12 mouse cellular contexts compared by ENCODE assay signal in genomic region chr13:59238696-59239095, GRCm38 (mm10).
DNase-seq lines count a peak whose midpoint lies in the region; ATAC-seq and TF ChIP-seq lines count a peak whose summit lies in the region.
"Had no signal": no experiment of that assay in that cellular context is flagged by ENCODE, and none has a peak within 500 bp of the region (broad histone marks: within the 10 kb centered on the region; RNA-seq: fewer than 3 reads in every experiment).

No protein-coding gene starts in this region.

- no peak overlapping the region for H3K4me2 ChIP-seq in heart, embryonic 14.5 days (ENCODE audit: low read length)
- no peak overlapping the region for H3K4me2 ChIP-seq in midbrain, postnatal 0 days (ENCODE audit: low read depth, low read length, poor library complexity, severe bottlenecking)
- H3K4me2 ChIP-seq: hindbrain, embryonic 15.5 days; midbrain, embryonic 12.5 days had no signal

- no peaks in the 10 kb centered on the region for H3K79me2 ChIP-seq in heart, adult 2 months (replicated peaks; ENCODE audit: control insufficient read depth, insufficient read depth, low read length)

- H3K4me1 ChIP-seq in heart, embryonic 14.5 days (ENCODE audit: control insufficient read depth in 2 of 2, insufficient read depth in 2 of 2, low read length in 2 of 2), result no peaks in the 10 kb centered on the region
- no peaks in the 10 kb centered on the region for H3K4me1 ChIP-seq in heart, adult 2 months (ENCODE audit: control insufficient read depth, insufficient read depth, low read length)
- H3K4me1 ChIP-seq in midbrain, embryonic 10.5 days, result peaks cover 10% of the 10 kb centered on the region
- H3K4me1 ChIP-seq in midbrain, postnatal 0 days (ENCODE audit: insufficient read depth, low read length), result no peaks in the 10 kb centered on the region
- H3K4me1 ChIP-seq: hindbrain, embryonic 15.5 days; midbrain, embryonic 12.5 days had no signal

- ATAC-seq in heart, embryonic 14.5 days (ENCODE audit: insufficient number of reproducible peaks, insufficient read depth, low FRiP score, low read depth), result peak; percentile 17; the same call in 1 of the 2 replicates
- ATAC-seq in midbrain, postnatal 0 days (ENCODE audit: low FRiP score), result no peak
- ATAC-seq: CD4-positive, CD25-positive, alpha-beta regulatory T cell, adult 4 months had no signal

- 75% methylated on average over 1 of the region's 1 CpGs for WGBS in heart, embryonic 14.5 days
- WGBS in heart, adult 2 months, result 63% methylated on average over 1 of the region's 1 CpGs
- WGBS in midbrain, embryonic 10.5 days, result 84% methylated on average over 1 of the region's 1 CpGs
- WGBS in midbrain, postnatal 0 days, result 67% methylated on average over 1 of the region's 1 CpGs

- no peaks in the 10 kb centered on the region for H3K36me3 ChIP-seq in heart, embryonic 14.5 days (ENCODE audit: control insufficient read depth, insufficient read depth, low read length)
- H3K36me3 ChIP-seq in heart, adult 2 months (ENCODE audit: control insufficient read depth, insufficient read depth, low read length), result no peaks in the 10 kb centered on the region
- no peaks in the 10 kb centered on the region for H3K36me3 ChIP-seq in midbrain, embryonic 10.5 days
- H3K36me3 ChIP-seq in midbrain, postnatal 0 days (ENCODE audit: insufficient read depth, low read length), result no peaks in the 10 kb centered on the region
- H3K36me3 ChIP-seq: hindbrain, embryonic 15.5 days; midbrain, embryonic 12.5 days had no signal

- intact Hi-C loops in heart, adult 2 months (cut with DNase I), result no loop called here

- H3K27me3 ChIP-seq in heart, embryonic 14.5 days (ENCODE audit: control insufficient read depth, insufficient read depth, low read length), result no peaks in the 10 kb centered on the region
- H3K27me3 ChIP-seq in heart, adult 2 months (ENCODE audit: control insufficient read depth, insufficient read depth, low read length), result no peaks in the 10 kb centered on the region
- no peaks in the 10 kb centered on the region for H3K27me3 ChIP-seq in midbrain, embryonic 10.5 days (ENCODE audit: low read depth, poor library complexity, severe bottlenecking)
- no peaks in the 10 kb centered on the region for H3K27me3 ChIP-seq in midbrain, postnatal 0 days (ENCODE audit: insufficient read depth, low read length)
- H3K27me3 ChIP-seq: hindbrain, embryonic 15.5 days; midbrain, embryonic 12.5 days had no signal

- H3K4me3 ChIP-seq in heart, embryonic 14.5 days (ENCODE audit: control insufficient read depth in 1 of 2, insufficient read depth in 1 of 2, low read depth in 1 of 2, low read length in 2 of 2), result no peak overlapping the region
- H3K4me3 ChIP-seq in heart, adult 2 months, result no peak overlapping the region
- no peak overlapping the region for H3K4me3 ChIP-seq in midbrain, embryonic 10.5 days
- H3K4me3 ChIP-seq in midbrain, postnatal 0 days (ENCODE audit: low read depth, low read length), result no peak overlapping the region
- H3K4me3 ChIP-seq: hindbrain, embryonic 15.5 days; midbrain, embryonic 12.5 days had no signal

- TF ChIP-seq EP300 in heart, adult 2 months (IDR thresholded peaks at IDR 0.05; ENCODE audit: insufficient read depth, low read depth, low read length), result no peak

- no peak for DNase-seq in heart, adult 2 months
- DNase-seq in midbrain, embryonic 10.5 days (ENCODE audit: low spot score), result no peak
- DNase-seq in midbrain, postnatal 0 days (ENCODE audit: low spot score), result no peak
- peak; percentile 28 for DNase-seq in layer of hippocampus, postnatal 10 days (ENCODE audit: low spot score in 2 of 2)
- peak; percentile 46 for DNase-seq in right cerebral cortex, postnatal 4 days
- DNase-seq in natural killer cell, adult 2 months (ENCODE audit: low spot score in 2 of 2), result no peak
- no peak for DNase-seq in cerebellum, adult 9-11 months
- DNase-seq: thymus, postnatal 36 days had no signal

- no peak overlapping the region for H3K27ac ChIP-seq in heart, embryonic 14.5 days (replicated peaks in 1 of 2; ENCODE audit: control insufficient read depth in 1 of 2, insufficient read depth in 1 of 2, low read depth in 2 of 2, low read length in 2 of 2)
- H3K27ac ChIP-seq in heart, adult 2 months, result no peak overlapping the region
- H3K27ac ChIP-seq in midbrain, embryonic 10.5 days (replicated peaks), result peak overlapping the region; percentile 60; the same call in 1 of the 2 replicates
- no peak overlapping the region for H3K27ac ChIP-seq in midbrain, postnatal 0 days (ENCODE audit: low read depth, low read length)
- H3K27ac ChIP-seq: hindbrain, embryonic 15.5 days; midbrain, embryonic 12.5 days had no signal

- H3K9ac ChIP-seq in heart, embryonic 14.5 days (ENCODE audit: low read length), result no peak overlapping the region
- no peak overlapping the region for H3K9ac ChIP-seq in heart, adult 2 months (ENCODE audit: low read depth, low read length)
- no peak overlapping the region for H3K9ac ChIP-seq in midbrain, postnatal 0 days (replicated peaks; ENCODE audit: low read length, poor library complexity, severe bottlenecking)
- H3K9ac ChIP-seq: hindbrain, embryonic 15.5 days; midbrain, embryonic 12.5 days had no signal

- no peak for TF ChIP-seq CTCF in heart, adult 2 months (IDR thresholded peaks at IDR 0.05)
- TF ChIP-seq CTCF in midbrain, postnatal 0 days (IDR thresholded peaks at IDR 0.05), result no peak

- H3K9me3 ChIP-seq in heart, embryonic 14.5 days (ENCODE audit: control insufficient read depth, low read length), result no peaks in the 10 kb centered on the region
- H3K9me3 ChIP-seq in midbrain, embryonic 10.5 days (replicated peaks), result no peaks in the 10 kb centered on the region
- H3K9me3 ChIP-seq in midbrain, postnatal 0 days (ENCODE audit: low read length), result no peaks in the 10 kb centered on the region
- H3K9me3 ChIP-seq: hindbrain, embryonic 15.5 days; midbrain, embryonic 12.5 days had no signal

- no peak for TF ChIP-seq POLR2A in heart, adult 2 months (IDR thresholded peaks at IDR 0.05; ENCODE audit: insufficient read depth, low read depth, low read length)

Comparison
In these comparisons a context has a peak if more than half of its experiments do, and no peak if none do; other contexts are left out.
1. DNase-seq: peak in layer of hippocampus, postnatal 10 days (2 of 2) and right cerebral cortex, postnatal 4 days (single experiment); none in heart, adult 2 months (0 of 2), midbrain, embryonic 10.5 days (single experiment), midbrain, postnatal 0 days (single experiment), natural killer cell, adult 2 months (0 of 2) and cerebellum, adult 9-11 months (single experiment).